9 mouse cellular contexts compared by ENCODE assay signal in genomic region chr11:8293322-8294014, GRCm38 (mm10).
DNase-seq lines count a peak whose midpoint lies in the region; ATAC-seq and TF ChIP-seq lines count a peak whose summit lies in the region.
"Had no signal": no experiment of that assay in that cellular context is flagged by ENCODE, and none has a peak within 500 bp of the region (broad histone marks: within the 10 kb centered on the region; RNA-seq: fewer than 3 reads in every experiment).

No protein-coding gene starts in this region.

- H3K36me3 ChIP-seq in forebrain, embryonic 11.5 days (ENCODE audit: control insufficient read depth, insufficient read depth, low read length): no peaks in the 10 kb centered on the region
- H3K36me3 ChIP-seq in hindbrain, postnatal 0 days (ENCODE audit: insufficient read depth, low read length): no peaks in the 10 kb centered on the region
- H3K36me3 ChIP-seq: intestine, embryonic 15.5 days had no signal

- H3K27ac ChIP-seq in forebrain, embryonic 11.5 days (ENCODE audit: low read depth, low read length): no peak overlapping the region
- H3K27ac ChIP-seq in hindbrain, postnatal 0 days: no peak overlapping the region
- H3K27ac ChIP-seq: intestine, embryonic 15.5 days had no signal

- DNase-seq in ES-CJ7 (ENCODE audit: low read depth, low spot score): peak; percentile 9
- DNase-seq in R1 (ENCODE audit: low read depth, low spot score): peak; percentile 31
- peak; percentile 60 for DNase-seq in forebrain, embryonic 11.5 days (ENCODE audit: low spot score)
- peak; percentile 18 for DNase-seq in hindbrain, postnatal 0 days (ENCODE audit: low spot score)
- no peak for DNase-seq in testis, postnatal 10 days (ENCODE audit: low spot score)
- DNase-seq in adrenal gland, adult 18-20 months (ENCODE audit: low spot score in 2 of 2): no peak
- no peak for DNase-seq in gastrocnemius, adult 8-10 months (ENCODE audit: low spot score in 2 of 2)
- DNase-seq in retina, postnatal 1 day: no peak

- H3K4me3 ChIP-seq in forebrain, embryonic 11.5 days (ENCODE audit: low read depth, low read length): no peak overlapping the region
- no peak overlapping the region for H3K4me3 ChIP-seq in hindbrain, postnatal 0 days (ENCODE audit: low read length)
- H3K4me3 ChIP-seq: intestine, embryonic 15.5 days had no signal

- H3K4me1 ChIP-seq in forebrain, embryonic 11.5 days (replicated peaks; ENCODE audit: control insufficient read depth, insufficient read depth, low read length): no peaks in the 10 kb centered on the region
- no peaks in the 10 kb centered on the region for H3K4me1 ChIP-seq in hindbrain, postnatal 0 days (ENCODE audit: insufficient read depth, low read length)
- H3K4me1 ChIP-seq: intestine, embryonic 15.5 days had no signal

- ATAC-seq in forebrain, embryonic 11.5 days (replicated peaks; ENCODE audit: low FRiP score): peak; percentile 92
- no peak for ATAC-seq in hindbrain, postnatal 0 days
- ATAC-seq: intestine, embryonic 15.5 days had no signal

- H3K4me2 ChIP-seq in forebrain, embryonic 11.5 days (ENCODE audit: low read depth, low read length, severe bottlenecking): no peak overlapping the region
- no peak overlapping the region for H3K4me2 ChIP-seq in hindbrain, postnatal 0 days (ENCODE audit: low read depth, low read length)
- H3K4me2 ChIP-seq: intestine, embryonic 15.5 days had no signal

- H3K9ac ChIP-seq in forebrain, embryonic 11.5 days (ENCODE audit: low read length): no peak overlapping the region
- H3K9ac ChIP-seq in hindbrain, postnatal 0 days (replicated peaks; ENCODE audit: low read length): no peak overlapping the region
- H3K9ac ChIP-seq: intestine, embryonic 15.5 days had no signal

- TF ChIP-seq CTCF in hindbrain, postnatal 0 days (IDR thresholded peaks at IDR 0.05; ENCODE audit: low read depth): no peak

- H3K9me3 ChIP-seq in forebrain, embryonic 11.5 days (ENCODE audit: control insufficient read depth, low read length): no peaks in the 10 kb centered on the region
- no peaks in the 10 kb centered on the region for H3K9me3 ChIP-seq in hindbrain, postnatal 0 days (ENCODE audit: low read length)
- H3K9me3 ChIP-seq: intestine, embryonic 15.5 days had no signal

- 44% methylated on average over 6 of the region's 6 CpGs for WGBS in forebrain, embryonic 11.5 days
- WGBS in hindbrain, postnatal 0 days: 42% methylated on average over 6 of the region's 6 CpGs

- no peaks in the 10 kb centered on the region for H3K27me3 ChIP-seq in forebrain, embryonic 11.5 days (ENCODE audit: control insufficient read depth, insufficient read depth, low read length)
- no peaks in the 10 kb centered on the region for H3K27me3 ChIP-seq in hindbrain, postnatal 0 days (ENCODE audit: insufficient read depth, low read length)
- H3K27me3 ChIP-seq: intestine, embryonic 15.5 days had no signal

Comparison
In these comparisons a context has a peak if more than half of its experiments do, and no peak if none do; other contexts are left out.
1. DNase-seq: peak in ES-CJ7 (single experiment), R1 (single experiment), forebrain, embryonic 11.5 days (single experiment) and hindbrain, postnatal 0 days (single experiment); none in testis, postnatal 10 days (single experiment), adrenal gland, adult 18-20 months (0 of 2), gastrocnemius, adult 8-10 months (0 of 2) and retina, postnatal 1 day (single experiment).